ENCODE assay signal across 10 mouse cellular contexts in genomic region chr14:32465506-32465870, GRCm38 (mm10). TPM values are rescaled to one million over a fixed set of nuclear protein-coding genes. Genes with fewer than 3 reads are reported as not detected.
DNase-seq lines count a peak whose midpoint lies in the region; ATAC-seq and TF ChIP-seq lines count a peak whose summit lies in the region.
"Had no signal": no experiment of that assay in that cellular context is flagged by ENCODE, and none has a peak within 500 bp of the region (broad histone marks: within the 10 kb centered on the region; RNA-seq: fewer than 3 reads in every experiment).

No protein-coding gene starts in this region.

- no peak for ATAC-seq in kidney, embryonic 15.5 days (replicated peaks; ENCODE audit: low FRiP score)
- no peak for ATAC-seq in forebrain, postnatal 0 days
- ATAC-seq in limb, embryonic 15.5 days (ENCODE audit: insufficient number of reproducible peaks, low FRiP score, low TSS enrichment, low read depth) = no peak

- no peaks in the 10 kb centered on the region for H3K36me3 ChIP-seq in kidney, embryonic 15.5 days
- H3K36me3 ChIP-seq in forebrain, postnatal 0 days (ENCODE audit: insufficient read depth) = no peaks in the 10 kb centered on the region
- no peaks in the 10 kb centered on the region for H3K36me3 ChIP-seq in limb, embryonic 15.5 days

- H3K4me2 ChIP-seq in kidney, embryonic 15.5 days = peak overlapping the region; percentile 60
- peak overlapping the region; percentile 63; the same call in 1 of the 2 replicates for H3K4me2 ChIP-seq in forebrain, postnatal 0 days (ENCODE audit: low read depth)
- peak overlapping the region; percentile 73 for H3K4me2 ChIP-seq in limb, embryonic 15.5 days

- peaks cover 77% of the 10 kb centered on the region for H3K27me3 ChIP-seq in kidney, embryonic 15.5 days
- peaks cover 55% of the 10 kb centered on the region for H3K27me3 ChIP-seq in forebrain, postnatal 0 days (ENCODE audit: insufficient read depth, low read length)
- peaks cover 87% of the 10 kb centered on the region for H3K27me3 ChIP-seq in limb, embryonic 15.5 days

- H3K9ac ChIP-seq in kidney, embryonic 15.5 days = no peak overlapping the region
- no peak overlapping the region for H3K9ac ChIP-seq in forebrain, postnatal 0 days
- H3K9ac ChIP-seq in limb, embryonic 15.5 days = no peak overlapping the region

- peaks cover 29% of the 10 kb centered on the region for H3K4me1 ChIP-seq in kidney, embryonic 15.5 days
- H3K4me1 ChIP-seq in forebrain, postnatal 0 days (ENCODE audit: insufficient read depth) = no peaks in the 10 kb centered on the region
- H3K4me1 ChIP-seq in limb, embryonic 15.5 days = peaks cover 33% of the 10 kb centered on the region

- WGBS in kidney, embryonic 15.5 days = under 1% methylated on average over 9 of the region's 11 CpGs
- WGBS in forebrain, postnatal 0 days = 4% methylated on average over 9 of the region's 11 CpGs
- WGBS in limb, embryonic 15.5 days = 1% methylated on average over 9 of the region's 11 CpGs

- no peaks in the 10 kb centered on the region for H3K9me3 ChIP-seq in kidney, embryonic 15.5 days (replicated peaks)
- no peaks in the 10 kb centered on the region for H3K9me3 ChIP-seq in forebrain, postnatal 0 days (ENCODE audit: low read length)
- no peaks in the 10 kb centered on the region for H3K9me3 ChIP-seq in limb, embryonic 15.5 days

- no peak for TF ChIP-seq CTCF in forebrain, postnatal 0 days (IDR thresholded peaks at IDR 0.05; ENCODE audit: low read depth)
- no peak for TF ChIP-seq CTCF in layer of hippocampus, adult 2 months (conservative IDR thresholded peaks at IDR 0.05)

- H3K27ac ChIP-seq in kidney, embryonic 15.5 days = no peak overlapping the region
- no peak overlapping the region for H3K27ac ChIP-seq in forebrain, postnatal 0 days (ENCODE audit: low read depth, low read length)
- H3K27ac ChIP-seq in limb, embryonic 15.5 days = no peak overlapping the region
- no peak overlapping the region for H3K27ac ChIP-seq in layer of hippocampus, adult 2 months

- no peak for DNase-seq in kidney, adult 8-10 months
- DNase-seq in forebrain, postnatal 0 days = no peak
- no peak for DNase-seq in right cerebral cortex, postnatal 14 days
- DNase-seq in ovary, adult 18-20 months (ENCODE audit: low spot score) = no peak
- DNase-seq in layer of hippocampus, adult 2 months (ENCODE audit: low spot score in 2 of 2) = no peak
- no peak for DNase-seq in retina, postnatal 1 day

- peak overlapping the region; percentile 39 for H3K4me3 ChIP-seq in kidney, embryonic 15.5 days (replicated peaks)
- H3K4me3 ChIP-seq in forebrain, postnatal 0 days (ENCODE audit: low read depth, low read length) = peak overlapping the region; percentile 39; the same call in 1 of the 2 replicates
- H3K4me3 ChIP-seq in limb, embryonic 15.5 days = peak overlapping the region; percentile 36
- no peak overlapping the region for H3K4me3 ChIP-seq in layer of hippocampus, adult 2 months

RNA-seq across cellular contexts. Expression of gene Chat, which starts 0.3 kb away (rescaled TPM):
- not detected in 2 replicates for polyA plus RNA-seq in kidney, embryonic 15.5 days (2015; fragmentation: Nextera tagmentation; extraction: Ambion mirVana)
- 0.69 and 0.90 TPM in 2 replicates for total RNA-seq in forebrain, postnatal 0 days (2014; rRNA removed)
- 0.15 and 0.47 TPM in 2 replicates for polyA plus RNA-seq in forebrain, postnatal 0 days (2015; fragmentation: Nextera tagmentation; extraction: Ambion mirVana)
- not detected in 2 replicates for polyA plus RNA-seq in limb, embryonic 15.5 days (2015; fragmentation: Nextera tagmentation; extraction: Ambion mirVana)
- total RNA-seq in layer of hippocampus, adult 2 months (2021) = not detected
- total RNA-seq: adrenal gland, adult 18-20 months; hematopoietic stem cell, adult 5-6 weeks had no signal

RNA-seq across cellular contexts. Expression of gene Slc18a3, which starts 0.8 kb away (rescaled TPM):
- 0.36 TPM in 2 replicates for polyA plus RNA-seq in kidney, embryonic 15.5 days (2015; fragmentation: Nextera tagmentation; extraction: Ambion mirVana)
- 2.2 and 2.4 TPM in 2 replicates for total RNA-seq in forebrain, postnatal 0 days (2014; rRNA removed)
- polyA plus RNA-seq in forebrain, postnatal 0 days (2015; fragmentation: Nextera tagmentation; extraction: Ambion mirVana) = 3.0 and 4.4 TPM in 2 replicates
- polyA plus RNA-seq in limb, embryonic 15.5 days (2015; fragmentation: Nextera tagmentation; extraction: Ambion mirVana) = 0.14 TPM in 1 of 2 replicates, not detected in the other
- not detected for total RNA-seq in layer of hippocampus, adult 2 months (2021)
- total RNA-seq: adrenal gland, adult 18-20 months; hematopoietic stem cell, adult 5-6 weeks had no signal

RNA-seq across cellular contexts. Expression of gene Ercc6, which starts 47.8 kb away (rescaled TPM):
- 19.2 and 23.5 TPM in 2 replicates for polyA plus RNA-seq in kidney, embryonic 15.5 days (2015; fragmentation: Nextera tagmentation; extraction: Ambion mirVana)
- 15.2 and 18.0 TPM in 2 replicates for total RNA-seq in forebrain, postnatal 0 days (2014; rRNA removed)
- polyA plus RNA-seq in forebrain, postnatal 0 days (2015; fragmentation: Nextera tagmentation; extraction: Ambion mirVana) = 12.6 and 19.5 TPM in 2 replicates
- 19.0 and 20.1 TPM in 2 replicates for polyA plus RNA-seq in limb, embryonic 15.5 days (2015; fragmentation: Nextera tagmentation; extraction: Ambion mirVana)
- 10 to 100 TPM; 24.1 to 28.7 TPM for total RNA-seq in layer of hippocampus, adult 2 months (2021)
